Mouse (Mus musculus): Measurements from ENCODE around the gene Gtf3c2. TPM values are rescaled to one million over a fixed set of nuclear protein-coding genes. Genes with fewer than 3 reads are reported as not detected.

Gene Gtf3c2
- polyA plus RNA-seq, 1 experiment = 59.2 TPM

GRCm38 (mm10) chr5:31199321-31199892 lies 19.5 kb upstream of the Gtf3c2 start:
- no peak for TF ChIP-seq POLR2A (IDR thresholded peaks at IDR 0.05; ENCODE audit: borderline replicate concordance, extremely low read depth, low read depth, low read length)
- TF ChIP-seq CTCF (IDR thresholded peaks at IDR 0.05; ENCODE audit: insufficient read depth, low read length) = no peak
- Histone ChIP-seq H3K4me3 (replicated peaks; ENCODE audit: extremely low read depth, low read depth, low read length) (no peak overlapping the region), H3K4me1 (ENCODE audit: control insufficient read depth, insufficient read depth, low read length) (no peaks in the 10 kb centered on the region; the same call in 1 of the 2 replicates)
- DNase-seq = no peak
- WGBS = 91% methylated on average over 19 of the region's 19 CpGs

DNA sequence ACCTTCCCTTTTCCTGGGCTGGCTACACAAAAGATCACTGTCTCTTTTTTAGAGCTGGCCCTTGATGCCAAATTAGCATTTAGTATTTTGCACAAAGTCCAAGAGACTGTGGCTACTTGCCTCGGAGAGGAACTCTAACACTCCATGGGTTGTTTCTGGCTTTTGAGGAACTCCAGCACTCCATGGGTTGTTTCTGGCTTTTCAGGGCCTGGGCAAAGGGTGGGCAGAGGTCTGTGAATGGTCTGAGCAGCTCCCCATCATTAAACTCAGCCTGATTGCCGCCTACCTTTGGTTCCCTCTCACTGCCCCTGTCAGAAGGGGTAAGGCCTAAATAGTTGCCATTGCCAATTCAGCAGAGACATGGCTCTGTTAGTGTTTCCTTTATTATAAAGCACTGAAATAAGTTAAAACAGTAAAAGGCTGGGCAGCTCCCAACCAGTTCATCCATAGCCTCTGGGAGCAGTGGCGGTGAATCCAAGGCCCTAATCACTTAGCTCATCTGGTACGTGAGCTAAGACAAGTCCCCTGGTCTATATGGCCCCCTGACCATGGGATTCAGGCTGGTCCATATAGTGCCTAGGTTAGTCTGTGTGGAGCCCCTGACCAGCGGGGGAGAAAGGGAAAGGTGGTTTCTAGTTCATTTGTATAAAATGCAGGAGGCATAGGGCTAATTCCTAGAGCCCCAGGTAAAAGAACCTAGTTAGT lies 18.8 kb upstream of the Gtf3c2 start:
- 82% methylated on average over 5 of the region's 5 CpGs for WGBS
- Histone ChIP-seq H3K4me3 (replicated peaks; ENCODE audit: extremely low read depth, low read depth, low read length) (no peak overlapping the region), H3K4me1 (ENCODE audit: control insufficient read depth, insufficient read depth, low read length) (peaks cover 3% of the 10 kb centered on the region)
- no peak for TF ChIP-seq POLR2A (IDR thresholded peaks at IDR 0.05; ENCODE audit: borderline replicate concordance, extremely low read depth, low read depth, low read length)
- no peak for TF ChIP-seq CTCF (IDR thresholded peaks at IDR 0.05; ENCODE audit: insufficient read depth, low read length)
- DNase-seq = no peak

GRCm38 (mm10) chr5:31198170-31198569 lies 18.2 kb upstream of the Gtf3c2 start:
- no peak for DNase-seq
- no peak for TF ChIP-seq CTCF (IDR thresholded peaks at IDR 0.05; ENCODE audit: insufficient read depth, low read length)
- TF ChIP-seq POLR2A (IDR thresholded peaks at IDR 0.05; ENCODE audit: borderline replicate concordance, extremely low read depth, low read depth, low read length) = no peak
- 73% methylated on average over 9 of the region's 9 CpGs for WGBS
- Histone ChIP-seq H3K4me1 (ENCODE audit: control insufficient read depth, insufficient read depth, low read length) (peaks cover 4% of the 10 kb centered on the region), H3K4me3 (replicated peaks; ENCODE audit: extremely low read depth, low read depth, low read length) (no peak overlapping the region)

- no peak overlapping the region for H3K4me3 ChIP-seq (replicated peaks; ENCODE audit: extremely low read depth, low read depth, low read length)
- no peak for DNase-seq
- TF ChIP-seq POLR2A (IDR thresholded peaks at IDR 0.05; ENCODE audit: borderline replicate concordance, extremely low read depth, low read depth, low read length) (peak; percentile 26; the same call in 1 of the 2 replicates), CTCF (IDR thresholded peaks at IDR 0.05; ENCODE audit: insufficient read depth, low read length) (no peak)
- WGBS = 93% methylated on average over 12 of the region's 12 CpGs
- H3K4me1 ChIP-seq (ENCODE audit: control insufficient read depth, insufficient read depth, low read length) = peaks cover 4% of the 10 kb centered on the region
Measured at GRCm38 (mm10) chr5:31197072-31197471, 17.1 kb upstream of the Gtf3c2 start.

- no peak for DNase-seq
- WGBS = 84% methylated on average over 10 of the region's 10 CpGs
- Histone ChIP-seq H3K4me3 (replicated peaks; ENCODE audit: extremely low read depth, low read depth, low read length) (no peak overlapping the region), H3K4me1 (ENCODE audit: control insufficient read depth, insufficient read depth, low read length) (peaks cover 7% of the 10 kb centered on the region)
- TF ChIP-seq POLR2A (IDR thresholded peaks at IDR 0.05; ENCODE audit: borderline replicate concordance, extremely low read depth, low read depth, low read length) = no peak
- no peak for TF ChIP-seq CTCF (IDR thresholded peaks at IDR 0.05; ENCODE audit: insufficient read depth, low read length)
Measured at GRCm38 (mm10) chr5:31196207-31196606, 16.3 kb upstream of the Gtf3c2 start.

DNA sequence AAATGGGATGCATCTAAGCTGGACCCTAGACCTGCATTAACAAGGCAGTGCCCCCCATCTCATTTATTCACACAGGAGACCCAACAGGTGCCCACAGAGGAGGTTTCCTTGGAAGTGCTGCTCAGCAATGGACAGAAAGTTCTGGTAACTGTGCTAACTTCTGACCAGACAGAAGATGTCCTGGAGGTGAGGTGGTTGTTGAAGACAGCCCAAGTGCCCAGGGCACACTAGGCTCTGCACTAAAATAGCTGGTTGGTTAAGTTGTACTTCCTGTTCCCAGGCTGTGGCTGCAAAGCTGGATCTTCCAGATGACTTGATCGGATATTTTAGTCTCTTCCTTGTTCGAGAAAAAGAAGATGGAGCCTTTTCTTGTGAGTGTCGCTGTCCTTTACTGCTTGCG lies 15.7 kb upstream of the Gtf3c2 start:
- Histone ChIP-seq H3K4me1 (ENCODE audit: control insufficient read depth, insufficient read depth, low read length) (peaks cover 7% of the 10 kb centered on the region), H3K4me3 (replicated peaks; ENCODE audit: extremely low read depth, low read depth, low read length) (no peak overlapping the region)
- WGBS = 77% methylated on average over 4 of the region's 4 CpGs
- TF ChIP-seq CTCF (IDR thresholded peaks at IDR 0.05; ENCODE audit: insufficient read depth, low read length) = no peak
- no peak for TF ChIP-seq POLR2A (IDR thresholded peaks at IDR 0.05; ENCODE audit: borderline replicate concordance, extremely low read depth, low read depth, low read length)
- no peak for DNase-seq

DNA sequence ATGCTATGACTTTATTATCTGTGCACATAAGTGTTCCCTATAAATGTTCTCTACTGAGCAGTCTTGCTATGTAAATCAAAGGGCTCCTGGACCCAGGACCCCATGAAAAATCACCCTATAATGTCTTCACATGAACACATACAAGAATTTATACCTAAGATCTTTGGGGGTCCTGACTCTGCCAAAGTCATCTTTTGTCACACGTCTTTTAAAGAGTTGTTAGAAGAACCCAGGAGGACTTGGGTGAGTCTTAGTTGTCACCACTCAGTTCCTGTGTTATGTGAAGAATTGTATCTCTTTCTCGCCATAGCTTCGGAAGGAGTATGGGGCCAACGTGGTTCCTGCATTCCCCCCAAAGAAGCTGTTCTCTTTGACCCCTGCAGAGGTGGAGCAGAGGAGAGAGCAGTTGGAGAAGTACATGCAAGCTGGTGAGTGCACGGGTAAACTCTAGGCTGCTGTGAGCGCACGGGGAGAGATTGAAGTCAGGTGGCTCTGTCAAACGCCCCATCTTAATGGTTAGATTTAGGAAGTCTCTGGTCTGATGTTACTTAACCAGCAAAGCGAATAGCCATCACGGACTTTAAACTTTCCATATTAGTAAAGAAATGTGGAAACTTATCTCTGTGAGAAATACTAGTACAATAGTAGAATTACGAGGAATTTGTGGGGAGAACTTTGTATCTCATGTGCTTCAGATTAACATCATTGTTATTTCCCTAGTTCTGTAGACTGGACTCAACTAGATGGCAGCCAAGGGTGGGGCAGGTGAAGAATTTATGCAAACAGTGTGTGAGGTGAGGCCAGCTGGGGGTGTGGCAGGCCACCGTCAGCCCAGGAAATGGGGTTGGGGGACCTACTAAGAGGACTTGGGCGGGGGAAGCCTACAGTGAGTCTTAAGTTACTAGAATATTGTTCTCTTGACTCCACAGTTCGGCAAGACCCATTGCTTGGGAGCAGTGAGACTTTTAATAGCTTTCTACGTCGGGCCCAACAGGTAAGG lies 14.8 kb upstream of the Gtf3c2 start:
- TF ChIP-seq POLR2A (IDR thresholded peaks at IDR 0.05; ENCODE audit: borderline replicate concordance, extremely low read depth, low read depth, low read length) (no peak), CTCF (IDR thresholded peaks at IDR 0.05; ENCODE audit: insufficient read depth, low read length) (no peak)
- WGBS = 86% methylated on average over 16 of the region's 16 CpGs
- no peak overlapping the region for H3K4me3 ChIP-seq (replicated peaks; ENCODE audit: extremely low read depth, low read depth, low read length)
- DNase-seq = no peak
- H3K4me1 ChIP-seq (ENCODE audit: control insufficient read depth, insufficient read depth, low read length) = peaks cover 7% of the 10 kb centered on the region

DNA sequence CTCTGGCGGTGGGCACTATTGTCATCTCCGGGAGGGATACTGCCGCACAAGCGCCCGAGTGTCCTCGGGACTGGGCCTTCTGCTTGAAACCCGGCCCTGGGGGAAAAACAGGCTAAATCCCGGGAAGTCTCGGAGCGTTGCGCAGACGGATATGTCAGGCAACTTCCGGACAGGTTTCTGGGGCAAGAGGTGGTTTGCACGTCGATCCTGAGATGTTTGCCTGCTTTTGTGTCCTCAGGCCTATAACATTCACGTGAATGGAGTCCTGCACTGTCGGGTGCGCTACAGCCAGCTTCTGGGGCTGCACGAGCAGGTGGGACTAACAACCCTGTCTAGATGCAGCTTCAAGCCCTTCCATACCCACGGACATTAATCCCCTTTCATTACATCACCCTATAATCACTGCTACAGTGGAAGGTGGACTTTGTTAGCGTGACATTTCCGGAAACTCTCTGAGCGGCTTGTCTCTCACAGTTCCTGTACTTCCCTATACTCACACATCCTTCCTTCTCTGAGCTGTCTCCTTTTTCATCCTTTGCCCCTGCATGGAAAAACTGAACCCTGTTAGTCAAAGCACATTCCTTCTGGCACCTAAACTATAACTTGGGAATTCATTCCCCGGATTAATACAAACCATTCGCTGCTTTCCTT lies 13.8 kb upstream of the Gtf3c2 start:
- H3K4me1 ChIP-seq (ENCODE audit: control insufficient read depth, insufficient read depth, low read length) = peaks cover 7% of the 10 kb centered on the region
- 7% methylated on average over 25 of the region's 25 CpGs for WGBS
- TF ChIP-seq CTCF (IDR thresholded peaks at IDR 0.05; ENCODE audit: insufficient read depth, low read length) (no peak), POLR2A (IDR thresholded peaks at IDR 0.05; ENCODE audit: borderline replicate concordance, extremely low read depth, low read depth, low read length) (no peak)
- H3K4me3 ChIP-seq (replicated peaks; ENCODE audit: extremely low read depth, low read depth, low read length) = peak overlapping the region; percentile 99
- no peak for DNase-seq
